Mouse (Mus musculus): ENCODE measurements at regions not wholly inside any gene's neighbourhood (a gene's known extent, or its start where the extent isn't known, plus 50 kb on each side); places are given as distances from the start of the nearest gene placed in this dataset.
"Not testable (repeated sequence)": the region's sequence is repeated elsewhere in the genome, so short reads cannot be mapped to it uniquely, and the experiment has no call there.

GRCm38 (mm10) chr3:129386522-129386921, 54.0 kb upstream of the Enpep start:
- DNase-seq (ENCODE audit: low spot score) = no peak

DNA sequence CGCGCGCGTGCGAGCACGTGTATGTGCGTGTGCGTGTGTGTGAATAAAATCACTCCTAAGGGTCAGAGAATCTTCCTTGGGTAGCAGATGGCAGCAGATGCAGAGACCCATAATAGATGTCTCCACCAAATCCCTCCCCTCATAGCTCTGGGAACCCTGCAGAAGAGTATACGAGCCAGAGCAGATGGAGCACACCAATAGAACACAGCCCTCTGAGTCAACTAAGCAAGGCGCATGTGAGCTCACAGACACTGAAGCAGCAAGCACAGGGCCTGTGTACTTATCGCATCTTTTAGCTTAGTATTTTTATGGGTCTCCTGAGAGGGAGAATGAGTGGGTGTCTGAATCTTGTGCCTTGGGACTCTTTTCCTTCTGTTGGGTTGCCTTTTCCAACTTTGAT, 58.0 kb upstream of the Enpep start:
- no peak for DNase-seq (ENCODE audit: low spot score)

DNA sequence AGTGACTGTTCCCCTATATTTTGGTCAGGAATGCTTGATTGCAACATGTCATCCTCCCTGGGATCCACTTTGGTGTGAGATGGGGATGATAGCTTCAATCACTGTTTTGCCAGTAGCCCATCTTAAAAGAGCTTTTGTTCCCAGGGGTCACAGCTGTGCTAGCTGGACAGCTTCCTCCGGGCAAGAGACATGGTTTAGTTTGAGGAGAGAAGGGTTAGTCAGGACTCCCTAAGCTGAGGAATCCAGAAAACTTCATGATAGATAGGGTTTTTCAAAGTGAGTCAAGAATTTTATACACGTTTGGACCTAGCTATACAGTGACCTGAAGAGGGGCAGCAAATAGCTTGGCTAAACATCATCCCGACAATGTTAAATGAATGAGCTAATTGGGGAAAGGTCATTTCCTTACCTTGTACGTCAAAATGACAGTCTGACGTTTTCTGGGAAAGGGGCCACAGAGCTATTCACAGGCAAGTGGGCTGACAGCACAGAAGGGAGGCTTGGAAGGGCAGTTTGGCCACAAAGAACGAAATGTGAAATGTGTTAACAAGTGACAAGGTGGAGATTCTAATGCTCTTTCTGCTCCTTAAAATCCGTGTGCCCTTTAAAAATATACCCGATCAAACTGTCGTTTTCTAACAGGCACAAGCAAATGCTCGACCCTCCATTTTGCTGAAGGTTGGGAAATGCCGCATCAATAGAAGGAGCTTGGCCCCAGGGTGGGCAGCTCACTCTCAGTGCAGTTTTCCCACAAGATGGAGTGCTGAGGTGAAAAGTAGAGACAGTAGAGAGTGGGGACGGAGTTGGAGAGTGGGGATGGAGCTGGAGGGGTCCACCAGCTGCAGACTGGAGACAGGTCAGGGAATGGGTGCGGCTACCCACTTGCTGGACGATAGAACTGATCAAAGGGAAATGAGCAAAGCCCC, 59.6 kb upstream of the Enpep start:
- DNase-seq (ENCODE audit: low spot score) = no peak

DNA sequence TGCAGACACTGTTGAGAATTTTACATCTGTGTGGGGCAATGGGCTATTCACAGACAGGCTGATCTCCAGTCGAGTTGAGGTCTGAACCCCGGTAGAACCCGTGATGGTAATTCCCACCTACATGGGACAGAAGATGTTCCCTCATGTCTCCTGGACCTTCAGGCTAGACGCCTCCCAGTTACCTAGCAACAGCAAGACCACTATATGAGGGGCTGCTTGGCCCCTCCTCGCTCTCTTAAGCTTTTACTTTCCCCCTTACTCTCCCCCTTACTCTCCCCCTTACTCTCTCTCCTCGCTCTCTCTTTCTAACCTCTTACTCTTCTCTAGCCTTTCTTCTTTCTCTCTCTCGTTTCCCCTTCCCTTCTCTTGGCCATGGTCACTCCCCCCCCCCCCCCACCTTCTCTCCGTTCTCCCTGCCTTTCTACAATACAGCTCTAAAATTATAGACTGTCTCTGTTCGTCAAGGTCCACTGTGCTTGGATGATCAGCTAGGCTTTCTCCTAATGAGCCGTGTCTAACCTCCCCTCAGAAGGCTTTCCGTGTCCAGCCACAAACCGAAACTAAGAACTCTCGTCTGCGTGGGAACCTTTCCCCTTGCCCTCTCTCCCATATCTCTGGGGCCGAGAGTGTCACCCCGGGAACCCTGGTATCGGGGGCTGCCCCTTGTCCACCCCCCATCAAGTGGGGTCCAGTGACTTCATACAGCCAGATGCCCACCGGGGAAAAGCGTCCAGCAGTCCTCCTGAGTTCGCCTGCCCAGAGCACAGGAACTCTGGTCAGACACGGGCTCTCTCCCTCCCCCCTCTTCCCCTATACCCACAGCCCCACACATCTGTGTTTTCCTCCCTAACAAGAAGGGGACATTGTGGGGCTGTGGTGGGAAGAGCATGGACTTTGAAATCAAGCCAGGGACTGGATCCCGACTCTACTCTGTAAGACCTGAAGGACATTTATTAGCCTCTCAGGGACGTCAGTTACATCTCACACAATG, 60.6 kb upstream of the Enpep start:
- no peak for DNase-seq (ENCODE audit: low spot score)

- DNase-seq (ENCODE audit: low spot score) = no peak
Measured at GRCm38 (mm10) chr3:129397481-129397880, 65.0 kb upstream of the Enpep start.

DNA sequence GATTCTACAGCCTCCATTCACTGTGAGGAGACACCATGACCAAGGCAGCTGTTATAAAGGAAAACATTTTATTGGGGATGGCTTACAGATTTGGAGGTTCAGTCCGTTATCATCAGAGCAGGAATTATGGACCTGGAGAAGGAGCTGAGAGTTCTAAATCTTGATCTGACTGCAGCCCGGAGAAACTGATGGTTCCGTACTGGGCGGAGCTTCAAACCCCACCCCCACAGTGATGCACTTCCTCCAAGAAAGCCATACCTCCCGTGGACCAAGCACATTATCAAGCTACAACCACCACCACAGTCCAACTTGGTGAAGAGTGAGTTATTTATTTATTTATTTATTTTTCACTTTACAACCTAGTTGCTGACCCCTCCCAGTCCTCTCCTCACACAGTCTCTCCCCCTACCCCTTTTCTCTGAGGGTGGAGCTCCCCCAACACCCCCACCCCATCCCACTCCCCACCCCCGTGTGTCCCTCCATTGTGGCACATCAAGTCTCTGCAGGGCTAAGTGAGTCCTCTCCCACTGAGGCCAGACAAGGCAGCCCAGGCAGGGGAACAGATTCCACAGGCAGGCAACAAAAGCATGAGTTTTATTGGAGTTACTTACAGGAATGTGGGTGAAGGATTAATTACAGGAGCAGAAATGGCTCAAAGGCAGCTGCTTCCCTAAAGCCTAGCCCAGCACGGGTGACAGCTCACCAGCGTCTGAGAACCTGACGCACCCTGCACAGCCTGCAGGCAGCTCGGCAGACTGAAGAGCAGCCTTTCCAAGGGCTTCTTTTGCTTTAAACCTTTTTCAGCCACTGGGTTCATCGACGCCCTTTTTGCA, 67.8 kb upstream of the Enpep start:
- no peak for DNase-seq (ENCODE audit: low spot score)

DNA sequence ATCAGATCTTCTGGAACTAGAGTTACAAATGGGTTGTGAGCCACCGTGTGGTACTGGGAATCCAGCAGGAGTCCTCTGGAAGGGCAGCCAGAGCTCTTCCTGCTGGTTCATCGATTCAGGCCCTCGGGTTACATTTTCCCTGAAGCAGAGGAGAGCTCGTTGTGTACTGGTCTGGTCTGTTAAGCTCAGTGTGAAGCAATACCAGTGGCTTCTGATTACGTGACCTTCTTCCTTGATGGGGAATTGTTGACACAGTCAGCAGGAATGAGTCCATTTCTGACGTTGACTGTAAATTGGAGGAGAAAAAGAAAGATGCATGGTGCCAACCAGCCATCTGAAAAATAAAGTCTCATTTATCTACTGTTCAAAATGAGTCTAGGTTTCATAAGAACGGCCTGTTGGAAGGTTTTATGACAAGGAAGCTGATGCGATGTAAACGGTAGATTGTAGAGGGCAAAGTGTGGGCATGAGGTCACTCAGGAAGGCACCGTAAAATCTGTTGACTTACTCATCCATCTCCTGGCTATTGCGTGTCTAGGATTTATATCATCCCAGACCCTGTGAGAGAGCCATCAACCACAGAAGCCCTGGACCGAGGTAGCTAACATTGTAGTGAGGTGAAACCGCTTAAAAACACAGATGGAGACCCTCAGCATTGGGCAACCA, 79.0 kb upstream of the Enpep start:
- no peak for DNase-seq (ENCODE audit: low spot score)

GRCm38 (mm10) chr3:129412126-129412960, 79.8 kb upstream of the Enpep start:
- DNase-seq (ENCODE audit: low spot score) = no peak

DNA sequence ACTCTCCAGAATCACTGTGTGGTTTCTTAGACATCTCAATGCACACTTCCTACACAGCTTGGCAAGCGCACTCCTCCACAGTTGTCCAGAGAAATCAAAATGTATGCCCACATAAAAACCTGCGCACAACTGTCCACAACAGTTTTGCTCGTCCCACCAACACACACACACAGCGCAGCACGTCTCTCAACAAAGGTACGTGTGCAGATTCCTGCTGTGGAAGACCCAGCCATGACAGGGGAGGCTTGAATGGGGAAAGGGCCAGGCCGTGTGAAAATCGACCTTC, 80.4 kb upstream of the Enpep start:
- DNase-seq (ENCODE audit: low spot score) = no peak

GRCm38 (mm10) chr3:129415656-129416055, 83.1 kb upstream of the Enpep start:
- DNase-seq (ENCODE audit: low spot score) = no peak

GRCm38 (mm10) chr3:129416337-129416736, 83.8 kb upstream of the Enpep start:
- no peak for DNase-seq (ENCODE audit: low spot score)

GRCm38 (mm10) chr3:129421620-129422239, 89.2 kb upstream of the Enpep start:
- DNase-seq (ENCODE audit: low spot score) = not testable (repeated sequence)

DNA sequence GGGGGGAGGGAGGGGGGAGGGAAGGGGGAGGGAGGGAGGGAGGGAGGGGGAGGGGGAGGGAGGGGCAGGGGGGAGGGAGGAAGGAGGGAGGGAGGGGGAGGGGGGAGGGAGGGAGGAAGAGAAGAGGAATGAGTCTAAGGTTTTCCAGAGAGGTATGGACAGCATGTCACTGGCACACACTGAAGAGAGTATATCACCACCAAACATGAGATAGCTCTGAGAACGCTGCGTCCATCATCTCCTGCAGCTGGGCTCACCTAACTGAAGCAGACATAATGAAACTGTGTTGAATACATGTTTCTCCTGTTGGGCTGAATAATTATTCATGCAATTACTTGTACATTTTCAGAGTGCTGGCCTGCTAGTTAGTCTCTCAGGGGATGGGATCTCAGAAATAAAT, 96.2 kb upstream of the Enpep start:
- DNase-seq (ENCODE audit: low spot score) = no peak

DNA sequence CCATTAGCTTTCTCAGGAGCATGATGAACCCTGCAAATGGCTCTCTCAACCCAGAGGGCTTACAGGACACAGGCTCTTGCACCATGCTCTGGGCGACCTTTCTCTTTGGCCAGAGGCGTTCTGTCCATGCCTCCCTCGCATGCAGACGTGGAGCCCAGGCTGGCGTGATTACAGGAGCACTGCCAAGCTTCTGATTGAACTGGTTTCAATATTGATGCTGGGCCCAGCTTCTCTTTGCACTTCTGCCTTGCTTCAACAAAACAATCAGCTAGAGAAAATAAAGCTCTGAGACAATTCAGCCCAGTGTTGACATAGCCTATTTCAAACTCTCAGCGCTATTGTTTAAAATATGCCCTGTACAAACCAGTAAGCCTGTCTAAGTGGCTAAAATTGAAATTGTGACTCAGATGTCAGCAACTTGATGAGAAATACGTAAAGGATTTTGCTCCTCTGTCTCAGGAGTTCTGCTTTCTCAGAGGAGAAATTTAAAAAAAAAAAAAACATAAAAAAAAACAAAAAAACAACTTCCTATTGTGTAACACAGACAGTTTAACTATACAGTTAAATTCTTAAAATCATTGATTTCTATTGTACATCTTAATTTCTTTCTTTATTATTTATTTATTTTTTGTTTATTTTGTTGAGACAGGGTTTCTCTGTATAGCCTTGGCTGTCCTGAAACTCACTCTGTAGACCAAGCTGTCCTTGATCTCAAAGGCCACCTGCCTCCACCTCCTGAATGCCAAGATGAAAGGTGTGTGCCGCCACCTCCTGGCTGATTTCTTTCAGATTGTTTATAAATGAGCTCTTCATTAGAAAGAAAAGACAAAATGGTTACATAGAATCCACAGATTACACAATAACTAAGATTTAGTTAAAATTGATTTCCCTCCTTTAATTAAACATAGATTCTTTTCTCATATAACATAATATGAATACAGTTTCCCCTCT, 96.9 kb upstream of the Enpep start:
- DNase-seq (ENCODE audit: low spot score) = no peak

GRCm38 (mm10) chr3:129434056-129434455, 98.1 kb upstream of the Elovl6 start:
- DNase-seq (ENCODE audit: low spot score) = no peak

DNA sequence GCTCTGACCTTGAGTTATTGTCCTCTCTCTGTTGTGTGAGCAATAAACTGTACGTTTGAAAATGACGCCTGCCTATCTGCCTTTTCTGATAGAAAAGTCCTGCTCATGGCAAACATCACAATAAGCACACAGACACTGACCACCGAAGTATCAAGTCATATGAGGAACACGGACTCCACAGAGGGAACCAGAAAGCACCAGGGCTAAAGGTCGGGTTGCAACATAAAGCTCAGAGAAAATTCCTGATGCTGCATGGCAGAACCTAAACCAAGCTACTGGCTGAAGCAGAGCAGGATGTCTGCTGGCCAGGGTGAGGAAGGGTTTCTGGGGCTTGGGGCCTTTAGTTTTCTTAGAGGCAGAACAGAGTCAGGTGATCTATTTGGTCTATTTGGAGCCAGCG, 94.5 kb upstream of the Elovl6 start:
- no peak for DNase-seq (ENCODE audit: low spot score)

- DNase-seq (ENCODE audit: low spot score) = no peak
Measured at GRCm38 (mm10) chr3:129442756-129443155, 89.4 kb upstream of the Elovl6 start.

DNA sequence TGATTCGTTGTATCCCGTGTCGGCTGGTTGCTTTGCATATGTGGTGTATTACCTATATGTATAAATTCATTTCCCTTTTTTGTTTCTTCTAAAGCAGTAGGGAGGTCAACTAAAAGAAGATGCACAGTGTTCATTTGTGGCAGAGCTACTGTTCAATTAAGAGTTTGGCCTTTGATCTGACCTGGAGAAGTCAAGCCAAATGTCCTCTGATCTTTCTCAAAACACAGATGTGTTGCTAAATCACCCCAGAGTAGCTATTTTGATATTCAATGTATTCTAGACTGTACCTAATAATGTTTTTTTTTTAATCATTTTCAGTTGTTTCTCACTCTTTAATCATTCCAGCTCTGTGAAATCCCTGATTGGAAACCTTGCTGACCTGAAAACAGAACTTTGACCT, 87.9 kb upstream of the Elovl6 start:
- DNase-seq (ENCODE audit: low spot score) = no peak

DNA sequence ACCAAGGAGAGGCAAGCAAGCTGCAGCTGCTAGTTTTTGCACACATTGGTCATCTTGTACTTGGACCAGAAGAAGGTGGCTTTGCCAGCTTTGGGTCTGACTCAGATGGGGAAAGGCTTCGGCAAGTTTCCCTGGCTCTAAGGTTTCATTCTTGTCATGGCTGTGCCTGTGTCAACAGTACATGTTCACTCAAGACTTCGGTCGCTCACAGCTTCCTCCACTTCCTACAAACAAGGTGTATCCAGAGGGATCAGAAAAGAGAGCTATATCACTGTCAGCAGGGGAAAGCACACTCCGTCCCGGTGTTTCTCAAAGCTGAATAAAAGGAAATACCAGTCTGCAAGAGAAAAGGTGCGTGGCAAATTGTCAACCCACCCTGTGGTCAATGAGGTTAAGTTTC, 86.2 kb upstream of the Elovl6 start:
- DNase-seq (ENCODE audit: low spot score) = no peak

Measured in testis, postnatal 14 days (tissue).